Mouse (Mus musculus) erythroid progenitor cell, adult 5-6 weeks (primary cell): ENCODE measurements around the gene Ptbp1. TPM values are rescaled to one million over a fixed set of nuclear protein-coding genes. Genes with fewer than 3 reads are reported as not detected.

ENCODE experiments used
- ATAC-seq: replicated peaks from 2 replicates; pipeline ENCODE4 v1.8.0; 2016; ENCODE audit warnings: moderate number of reproducible peaks, mild to moderate bottlenecking, moderate TSS enrichment, inconsistent platforms; ENCODE audit not compliant: poor library complexity, low FRiP score, severe bottlenecking
- total RNA-seq, 2 experiments: library from RNA; stranded (forward) in 1 of 2; stranded (reverse) in 1 of 2; fragments of 150-400 nt in 1 of 2; fragments of 186-747, 209-891 nt in 1 of 2; gene quantifications; 2 replicates each; pipeline versions ENCODE4 v1.2.3 to v1.2.4; 2015 to 2017; ENCODE audit warnings: low replicate concordance in 2 of 2

Ptbp1 gene
- total RNA-seq, 2 experiments from 2014 or later, result 89.3 to 185 TPM

- no peak for ATAC-seq
Observed at GRCm38 (mm10) chr10:79856704-79857451, 2.7 kb downstream of the Ptbp1 start.

GRCm38 (mm10) chr10:79857452-79857811, 3.2 kb downstream of the Ptbp1 start:
- no peak for ATAC-seq

GRCm38 (mm10) chr10:79857894-79858293, 3.7 kb downstream of the Ptbp1 start:
- ATAC-seq, result no peak

- no peak for ATAC-seq
Observed at GRCm38 (mm10) chr10:79858416-79859074, 4.3 kb downstream of the Ptbp1 start.

- no peak for ATAC-seq
Observed at GRCm38 (mm10) chr10:79859116-79859515, 4.9 kb downstream of the Ptbp1 start.

- ATAC-seq, result no peak
Observed at GRCm38 (mm10) chr10:79860079-79860911, 6.1 kb downstream of the Ptbp1 start.

- no peak for ATAC-seq
Observed at GRCm38 (mm10) chr10:79861230-79862048, 7.2 kb downstream of the Ptbp1 start.

- no peak for ATAC-seq
Observed at GRCm38 (mm10) chr10:79862049-79862788, 8.0 kb downstream of the Ptbp1 start.

- ATAC-seq, result no peak
Observed at GRCm38 (mm10) chr10:79862925-79863324, 8.7 kb downstream of the Ptbp1 start.

- no peak for ATAC-seq
Observed at GRCm38 (mm10) chr10:79864351-79865188, 10.3 kb downstream of the Ptbp1 start.

GRCm38 (mm10) chr10:79865189-79865601, 11.0 kb downstream of the Ptbp1 start:
- no peak for ATAC-seq

GRCm38 (mm10) chr10:79865801-79866295, 11.6 kb downstream of the Ptbp1 start:
- 0 out of 2 replicates have a peak, but pooled peaks have one; percentile 28 for ATAC-seq

- ATAC-seq, result no peak
Observed at GRCm38 (mm10) chr10:79866601-79867000, 12.4 kb downstream of the Ptbp1 start.

- no peak for ATAC-seq
Observed at GRCm38 (mm10) chr10:79871845-79872244, 17.6 kb downstream of the Ptbp1 start.

GRCm38 (mm10) chr10:79872862-79873261, 18.6 kb downstream of the Ptbp1 start:
- no peak for ATAC-seq

- ATAC-seq, result no peak
Observed at GRCm38 (mm10) chr10:79873313-79873712, 19.1 kb downstream of the Ptbp1 start.

- ATAC-seq, result no peak
Observed at GRCm38 (mm10) chr10:79873715-79874289, 19.6 kb downstream of the Ptbp1 start.
